8 mouse cellular contexts compared by ENCODE assay signal in genomic region chr5:122401303-122401640, GRCm38 (mm10). TPM values are rescaled to one million over a fixed set of nuclear protein-coding genes. Genes with fewer than 3 reads are reported as not detected.
DNase-seq lines count a peak whose midpoint lies in the region; ATAC-seq and TF ChIP-seq lines count a peak whose summit lies in the region.

No protein-coding gene starts in this region.

- H3K27me3 ChIP-seq in intestine, postnatal 0 days (replicated peaks; ENCODE audit: control insufficient read depth, insufficient read depth, low read length), result no peaks in the 10 kb centered on the region

- DNase-seq in ovary, postnatal 10 days (ENCODE audit: low spot score), result peak; percentile 50
- DNase-seq in ovary, adult 18-20 months (ENCODE audit: low spot score), result no peak
- peak; percentile 62 for DNase-seq in forelimb bud, embryonic 11.5 days (ENCODE audit: low read depth, low spot score)
- DNase-seq in lung, adult 18-20 months, result peak; percentile 46 to 69
- DNase-seq in right cerebral cortex, postnatal 10 days (ENCODE audit: low spot score in 2 of 2), result peak; percentile 67 to 78
- DNase-seq in urinary bladder, postnatal 36 days (ENCODE audit: low spot score in 2 of 2), result peak; percentile 59 to 68

- H3K9me3 ChIP-seq in intestine, postnatal 0 days (ENCODE audit: control insufficient read depth), result no peaks in the 10 kb centered on the region

- H3K4me2 ChIP-seq in intestine, postnatal 0 days (replicated peaks; ENCODE audit: low read depth), result no peak overlapping the region

- ATAC-seq in intestine, postnatal 0 days, result no peak

- peaks cover 79% of the 10 kb centered on the region for H3K36me3 ChIP-seq in intestine, postnatal 0 days (ENCODE audit: control insufficient read depth, insufficient read depth)

- peak; percentile 98 for TF ChIP-seq CTCF in intestine, postnatal 0 days (IDR thresholded peaks at IDR 0.05; ENCODE audit: low read depth)

- 22% methylated on average over 8 of the region's 8 CpGs for WGBS in intestine, postnatal 0 days

- H3K4me3 ChIP-seq in brown adipose tissue, adult 24 weeks (ENCODE audit: insufficient read depth, low read depth, low read length), result no peak overlapping the region
- H3K4me3 ChIP-seq in intestine, postnatal 0 days (ENCODE audit: low read depth, low read length), result no peak overlapping the region

- H3K4me1 ChIP-seq in brown adipose tissue, adult 24 weeks (ENCODE audit: control insufficient read depth, insufficient read depth, insufficient read length, low read length), result peaks cover 11% of the 10 kb centered on the region
- no peaks in the 10 kb centered on the region for H3K4me1 ChIP-seq in intestine, postnatal 0 days (replicated peaks; ENCODE audit: control insufficient read depth, insufficient read depth, low read length)

- no peak overlapping the region for H3K9ac ChIP-seq in intestine, postnatal 0 days (ENCODE audit: low read depth, low read length)

- H3K27ac ChIP-seq in brown adipose tissue, adult 24 weeks (replicated peaks; ENCODE audit: low read depth, low read length), result peak overlapping the region; percentile 55
- H3K27ac ChIP-seq in intestine, postnatal 0 days (ENCODE audit: low read depth, low read length), result no peak overlapping the region

RNA-seq across cellular contexts. Expression of gene Arpc3, which starts 9.6 kb away (rescaled TPM):
- polyA plus RNA-seq in brown adipose tissue, adult 24 weeks (2012; ENCODE audit: insufficient read depth, insufficient read length, missing spikeins), result 158 and 247 TPM in 2 replicates
- polyA plus RNA-seq in intestine, postnatal 0 days (2015; fragmentation: Nextera tagmentation; extraction: Ambion mirVana), result 166 and 171 TPM in 2 replicates

RNA-seq across cellular contexts. Expression of gene Anapc7, which starts 20.2 kb away (rescaled TPM):
- polyA plus RNA-seq in brown adipose tissue, adult 24 weeks (2012; ENCODE audit: insufficient read depth, insufficient read length, missing spikeins), result 16.6 and 17.5 TPM in 2 replicates
- polyA plus RNA-seq in intestine, postnatal 0 days (2015; fragmentation: Nextera tagmentation; extraction: Ambion mirVana), result 22.5 and 22.8 TPM in 2 replicates

RNA-seq across cellular contexts. Expression of gene Fam216a, which starts 29.1 kb away (rescaled TPM):
- polyA plus RNA-seq in brown adipose tissue, adult 24 weeks (2012; ENCODE audit: insufficient read depth, insufficient read length, missing spikeins), result 8.5 and 14.2 TPM in 2 replicates
- 15.1 and 15.9 TPM in 2 replicates for polyA plus RNA-seq in intestine, postnatal 0 days (2015; fragmentation: Nextera tagmentation; extraction: Ambion mirVana)

RNA-seq across cellular contexts. Expression of gene Gpn3, which starts 29.6 kb away (rescaled TPM):
- polyA plus RNA-seq in brown adipose tissue, adult 24 weeks (2012; ENCODE audit: insufficient read depth, insufficient read length, missing spikeins), result 13.9 and 15.7 TPM in 2 replicates
- 34.1 and 37.3 TPM in 2 replicates for polyA plus RNA-seq in intestine, postnatal 0 days (2015; fragmentation: Nextera tagmentation; extraction: Ambion mirVana)

RNA-seq across cellular contexts. Expression of gene Vps29, which starts 47.1 kb away (rescaled TPM):
- 101 and 111 TPM in 2 replicates for polyA plus RNA-seq in brown adipose tissue, adult 24 weeks (2012; ENCODE audit: insufficient read depth, insufficient read length, missing spikeins)
- 333 and 338 TPM in 2 replicates for polyA plus RNA-seq in intestine, postnatal 0 days (2015; fragmentation: Nextera tagmentation; extraction: Ambion mirVana)
